Mouse (Mus musculus): ENCODE data around the gene Tns1. TPM values are rescaled to one million over a fixed set of nuclear protein-coding genes. Genes with fewer than 3 reads are reported as not detected.

Tns1 gene
- total and polyA plus RNA-seq, 3 experiments = 0.40 to 3.6 (median 0.89) TPM

GRCm38 (mm10) chr1:74049430-74049829 is 74.8 kb downstream of the Tns1 start:
- H3K27me3 ChIP-seq (replicated peaks) = peaks cover 24% of the 10 kb centered on the region
- dilution Hi-C loops (cut with MboI; ENCODE audit: extremely low pct_ligation_motif_present, extremely low pct_unique_long_range_greater_than_20kb, low sequenced_read_pairs) (no loop called here), in situ Hi-C loops (cut with MboI; ENCODE audit: low pct_ligation_motif_present, low pct_unique_long_range_greater_than_20kb, low sequenced_read_pairs) (no loop called here)
- no peak overlapping the region for H3K4me2 ChIP-seq (ENCODE audit: insufficient read depth, low read depth, poor library complexity, severe bottlenecking)
- TF ChIP-seq HCFC1 (IDR thresholded peaks at IDR 0.05; ENCODE audit: low read depth, low read length) (no peak), SMC3 (IDR thresholded peaks at IDR 0.05; ENCODE audit: low read depth, low read length) (no peak), MEF2A (IDR thresholded peaks at IDR 0.05; ENCODE audit: borderline replicate concordance, low read depth, low read length) (no peak), MAFK (IDR thresholded peaks at IDR 0.05; ENCODE audit: insufficient replicate concordance, low read length) (no peak), ZKSCAN1 (IDR thresholded peaks at IDR 0.05; ENCODE audit: borderline replicate concordance, low read depth, low read length) (no peak), POLR2A (IDR thresholded peaks at IDR 0.05; ENCODE audit: low read depth, low read length) (no peak), ZNF384 (IDR thresholded peaks at IDR 0.05; ENCODE audit: low read depth, low read length) (no peak), MAX (IDR thresholded peaks at IDR 0.05; ENCODE audit: low read length) (no peak), RCOR1 (conservative IDR thresholded peaks at IDR 0.05; ENCODE audit: low read depth, low read length) (no peak), SIN3A (IDR thresholded peaks at IDR 0.05; ENCODE audit: low read length) (no peak), KAT2A (IDR thresholded peaks at IDR 0.05; ENCODE audit: insufficient replicate concordance, low read length) (no peak), MAZ (IDR thresholded peaks at IDR 0.05; ENCODE audit: low read depth, low read length) (no peak), RAD21 (IDR thresholded peaks at IDR 0.05; ENCODE audit: low read depth, low read length) (no peak), ETS1 (conservative IDR thresholded peaks at IDR 0.05; ENCODE audit: low read depth, low read length) (no peak), BHLHE40 (IDR thresholded peaks at IDR 0.05; ENCODE audit: low read depth, low read length) (no peak), JUN (IDR thresholded peaks at IDR 0.05; ENCODE audit: insufficient read depth, low read depth, low read length) (no peak), NELFE (IDR thresholded peaks at IDR 0.05; ENCODE audit: low read depth, low read length) (no peak), TCF12 (IDR thresholded peaks at IDR 0.05; ENCODE audit: low read depth, low read length) (no peak)
- H3K27ac ChIP-seq (ENCODE audit: insufficient read depth, low read depth) = no peak overlapping the region
- H3K9me3 ChIP-seq (replicated peaks; ENCODE audit: low read length) = no peaks in the 10 kb centered on the region
- no peak overlapping the region for H3K4me3 ChIP-seq (replicated peaks in 1 of 3; ENCODE audit: low read depth in 2 of 3, low read length in 2 of 3, poor library complexity in 1 of 3)
- H3K79me2 ChIP-seq (replicated peaks; ENCODE audit: control insufficient read depth, extremely low read depth, insufficient read depth, poor library complexity, severe bottlenecking) = no peaks in the 10 kb centered on the region
- H3K36me3 ChIP-seq (replicated peaks in 1 of 2; ENCODE audit: control insufficient read depth in 1 of 2, insufficient read depth in 1 of 2, low read length in 1 of 2) = no peaks in the 10 kb centered on the region
- peaks cover 0 to 13% of the 10 kb centered on the region in 2 experiments; a peak in 2 of 4 replicates for H3K4me1 ChIP-seq (ENCODE audit: control insufficient read depth in 1 of 2, insufficient read depth in 2 of 2)
- no peak overlapping the region for H3K9ac ChIP-seq (ENCODE audit: insufficient read depth, low read depth)
- DNase-seq (ENCODE audit: extremely low read depth) = no peak

- Histone ChIP-seq H3K36me3 (replicated peaks in 1 of 2; ENCODE audit: control insufficient read depth in 1 of 2, insufficient read depth in 1 of 2, low read length in 1 of 2) (no peaks in the 10 kb centered on the region), H3K27ac (ENCODE audit: insufficient read depth, low read depth) (no peak overlapping the region), H3K4me2 (ENCODE audit: insufficient read depth, low read depth, poor library complexity, severe bottlenecking) (no peak overlapping the region), H3K4me1 (ENCODE audit: control insufficient read depth in 1 of 2, insufficient read depth in 2 of 2) (peaks cover 0 to 13% of the 10 kb centered on the region in 2 experiments; a peak in 2 of 4 replicates), H3K9ac (ENCODE audit: insufficient read depth, low read depth) (no peak overlapping the region), H3K9me3 (replicated peaks; ENCODE audit: low read length) (no peaks in the 10 kb centered on the region), H3K79me2 (replicated peaks; ENCODE audit: control insufficient read depth, extremely low read depth, insufficient read depth, poor library complexity, severe bottlenecking) (no peaks in the 10 kb centered on the region), H3K4me3 (replicated peaks in 1 of 3; ENCODE audit: low read depth in 2 of 3, low read length in 2 of 3, poor library complexity in 1 of 3) (no peak overlapping the region), H3K27me3 (replicated peaks) (peaks cover 21% of the 10 kb centered on the region)
- dilution Hi-C loops (cut with MboI; ENCODE audit: extremely low pct_ligation_motif_present, extremely low pct_unique_long_range_greater_than_20kb, low sequenced_read_pairs) = no loop called here
- no peak for DNase-seq (ENCODE audit: extremely low read depth)
- in situ Hi-C loops (cut with MboI; ENCODE audit: low pct_ligation_motif_present, low pct_unique_long_range_greater_than_20kb, low sequenced_read_pairs) = no loop called here
- TF ChIP-seq NRF1 (IDR thresholded peaks at IDR 0.05; ENCODE audit: low read depth, low read length) = no peak
- no peak for TF ChIP-seq SIN3A (IDR thresholded peaks at IDR 0.05; ENCODE audit: low read length)
- TF ChIP-seq ZNF384 (IDR thresholded peaks at IDR 0.05; ENCODE audit: low read depth, low read length) = no peak
These were observed 76.5 kb downstream of the Tns1 start for GRCm38 (mm10) chr1:74047722-74048121.

Measured in CH12.LX (cell line).